9 mouse cellular contexts compared by ENCODE assay signal in the genomic region with DNA sequence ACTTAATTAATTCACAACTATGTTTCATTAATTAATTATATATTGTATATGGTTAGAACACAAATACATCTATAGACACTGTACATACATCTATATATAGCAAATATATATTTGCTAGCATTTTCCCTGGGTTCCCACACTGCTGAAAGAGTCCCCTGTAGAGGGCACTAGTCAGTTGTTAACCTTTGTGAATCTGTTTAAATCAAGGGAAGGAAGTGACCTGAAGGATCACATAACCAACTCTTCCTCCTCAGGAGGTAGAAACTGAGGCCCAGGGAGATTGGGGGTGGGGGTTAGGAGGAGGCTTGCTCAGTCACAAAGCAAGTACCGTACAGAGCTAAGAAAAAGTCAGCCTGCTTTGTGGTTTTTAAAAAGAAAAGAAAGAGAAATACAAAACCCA.
DNase-seq lines count a peak whose midpoint lies in the region; ATAC-seq lines count a peak whose summit lies in the region.
"Had no signal": no experiment of that assay in that cellular context is flagged by ENCODE, and none has a peak within 500 bp of the region (broad histone marks: within the 10 kb centered on the region; RNA-seq: fewer than 3 reads in every experiment).

No protein-coding gene starts in this region.

- no peak overlapping the region for H3K4me3 ChIP-seq in intestine, embryonic 16.5 days (ENCODE audit: low read length)
- H3K4me3 ChIP-seq: myocyte had no signal

- 57% methylated on average over 1 of the region's 1 CpGs for WGBS in intestine, embryonic 16.5 days

- H3K27me3 ChIP-seq in intestine, embryonic 16.5 days (replicated peaks; ENCODE audit: control insufficient read depth, insufficient read depth, low read length): no peaks in the 10 kb centered on the region

- H3K9ac ChIP-seq in intestine, embryonic 16.5 days (ENCODE audit: low read depth, low read length): no peak overlapping the region

- no peaks in the 10 kb centered on the region for H3K4me1 ChIP-seq in intestine, embryonic 16.5 days (ENCODE audit: control insufficient read depth, insufficient read depth, low read length)

- DNase-seq in frontal cortex, postnatal 25 days (ENCODE audit: low spot score in 2 of 2): no peak
- DNase-seq in 416B (ENCODE audit: low read depth): peak; percentile 82
- DNase-seq in T-cell, adult 2 months (ENCODE audit: low spot score): peak; percentile 41
- DNase-seq in urinary bladder, postnatal 10 days (ENCODE audit: low spot score): no peak
- DNase-seq in layer of hippocampus, adult 9-11 months: no peak

- H3K4me2 ChIP-seq in intestine, embryonic 16.5 days (ENCODE audit: low read depth, low read length): no peak overlapping the region

- peak; percentile 51 for ATAC-seq in frontal cortex, adult (ENCODE audit: low TSS enrichment)
- peak; percentile 48; the same call in 1 of the 2 replicates for ATAC-seq in intestine, embryonic 16.5 days
- peak; percentile 75 for ATAC-seq in megakaryocyte-erythroid progenitor cell, adult 5-6 weeks (replicated peaks; ENCODE audit: low FRiP score, low TSS enrichment, poor library complexity, severe bottlenecking)

- no peaks in the 10 kb centered on the region for H3K36me3 ChIP-seq in intestine, embryonic 16.5 days (ENCODE audit: control insufficient read depth, insufficient read depth, low read length)

- no peaks in the 10 kb centered on the region for H3K9me3 ChIP-seq in intestine, embryonic 16.5 days (ENCODE audit: control insufficient read depth, low read length)

- no peak overlapping the region for H3K27ac ChIP-seq in intestine, embryonic 16.5 days (ENCODE audit: low read length)

Comparison
In these comparisons a context has a peak if more than half of its experiments do, and no peak if none do; other contexts are left out.
1. DNase-seq: peak in 416B (single experiment) and T-cell, adult 2 months (single experiment); none in frontal cortex, postnatal 25 days (0 of 2), urinary bladder, postnatal 10 days (single experiment) and layer of hippocampus, adult 9-11 months (single experiment).
2. Peak in every context shown above with its lines, with median percentiles within 50 percentile points of each other: ATAC-seq.